Mouse (Mus musculus): ENCODE measurements around the gene Plcb1. TPM values are rescaled to one million over a fixed set of nuclear protein-coding genes. Genes with fewer than 3 reads are reported as not detected.

Plcb1 gene
- total RNA-seq, 2 experiments from 2014 or later, result 2.9 to 3.1 TPM

Other genes starting within 250 kb of the Plcb1 start
- not detected for gene Hao1, start 231.7 kb upstream of the Plcb1 start, total RNA-seq (2021)
- gene Tmx4, start 141.9 kb upstream of the Plcb1 start, total RNA-seq (2021), result 10 to 100 TPM; 10.3 to 12.6 TPM